Mouse (Mus musculus) left cerebral cortex, adult 11 months (tissue): ENCODE measurements around the gene Olfr482.

Experiments used
- DNase-seq: peaks from one replicate; pipeline ENCODE4 v3.0.0; 2022; ENCODE audit warnings: low spot score

Olfr482 gene

DNA sequence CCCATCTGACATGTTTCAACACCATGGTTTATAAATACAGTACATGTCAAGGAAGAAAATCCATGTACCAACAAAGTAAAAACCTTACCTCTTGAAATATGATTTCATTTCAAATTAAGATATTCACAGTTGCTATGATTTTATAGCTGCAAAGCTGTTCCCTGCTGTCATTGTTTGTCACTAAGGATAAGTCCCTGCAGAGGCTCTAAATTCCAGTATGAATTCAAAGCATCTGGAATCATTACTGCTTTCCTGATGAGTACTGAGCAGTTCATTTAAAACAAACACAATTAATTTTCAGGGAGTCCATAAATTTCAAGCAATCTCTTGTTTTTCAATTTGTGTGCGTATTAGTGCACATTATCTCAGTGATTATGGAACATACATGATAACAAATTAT, at the start of gene Olfr482:
Gene Olfr482 (minus strand): TSS at position 101 of the 400 bp plus-strand sequence.
- no peak for DNase-seq

DNA sequence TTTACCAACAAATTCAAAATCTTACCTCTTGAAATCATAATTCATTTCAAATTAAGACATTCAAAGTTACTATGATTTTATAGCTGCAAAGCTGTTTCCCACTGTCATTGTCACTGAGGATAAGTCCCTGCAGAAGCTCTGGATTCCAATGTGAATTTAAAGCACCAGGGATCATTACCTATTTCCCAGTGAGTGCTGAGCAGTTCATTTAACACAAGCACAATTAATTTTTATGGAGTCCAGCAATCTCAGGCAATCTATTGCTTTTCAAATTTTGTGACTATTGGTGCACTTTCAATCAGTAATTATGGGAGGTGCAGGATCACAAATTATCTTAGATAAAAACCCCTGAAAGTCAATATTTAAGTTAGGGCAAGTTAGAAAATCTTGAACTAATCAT, 30.0 kb upstream of the Olfr482 start, which contains the start of gene Olfr484:
Gene Olfr484 (minus strand): TSS at position 101 of the 400 bp plus-strand sequence.
- DNase-seq, result no peak

DNA sequence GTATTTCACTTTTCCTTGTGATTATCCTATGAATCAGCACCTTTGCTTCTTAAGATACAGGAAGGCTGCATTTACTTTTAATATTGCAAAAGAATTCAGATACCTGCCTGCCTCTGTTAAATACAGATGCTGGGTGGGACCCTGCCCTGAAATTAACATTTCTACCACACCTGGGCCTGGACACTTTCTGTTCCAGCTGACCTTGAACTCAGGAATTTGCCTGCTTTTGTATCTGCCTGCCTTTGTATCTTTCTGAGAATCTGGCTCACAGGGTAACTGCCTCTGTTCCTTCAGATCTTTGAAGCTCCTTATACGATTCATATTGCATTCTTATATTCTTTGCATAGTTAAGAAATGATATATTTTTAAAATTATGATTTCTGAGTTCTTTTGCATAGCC, 24.0 kb upstream of the Olfr482 start:
- no peak for DNase-seq

DNA sequence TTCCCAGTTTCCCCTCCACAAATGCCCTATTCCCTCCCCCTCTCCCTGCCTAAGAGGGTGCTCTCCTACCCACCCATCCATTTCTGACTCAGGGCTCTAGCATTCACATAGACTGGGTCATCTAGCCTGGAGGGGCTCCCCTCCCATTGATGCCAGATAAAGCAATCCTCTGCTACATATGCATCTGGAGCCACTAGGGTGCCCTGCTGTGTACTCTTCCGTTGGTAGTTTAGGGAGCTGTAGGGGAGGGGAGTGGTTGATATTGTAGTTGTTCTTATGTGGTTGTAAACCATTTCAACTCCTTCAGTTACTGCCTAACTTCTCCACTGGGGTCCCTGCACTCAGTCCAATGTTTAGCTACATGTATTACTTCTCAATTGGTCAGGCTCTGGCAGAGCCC, 23.3 kb upstream of the Olfr482 start:
- no peak for DNase-seq

DNA sequence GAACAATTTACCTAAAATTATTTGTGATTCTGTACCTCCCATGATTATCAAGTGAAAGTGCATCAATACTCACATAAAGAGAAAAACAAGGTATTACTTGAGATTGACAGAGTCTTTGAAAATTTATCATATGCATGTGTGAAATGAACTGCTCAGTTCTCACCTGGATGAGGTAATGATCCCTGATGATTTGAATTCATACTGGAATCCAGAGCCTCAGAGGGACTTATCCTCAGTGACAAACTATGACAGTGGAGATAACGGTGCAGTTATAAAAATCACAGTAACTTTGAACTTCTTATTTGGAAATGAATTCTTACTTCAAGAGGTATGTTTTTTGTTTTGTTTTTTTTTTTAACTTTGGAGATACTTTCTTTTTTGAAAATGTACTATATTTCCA, 3.2 kb upstream of the Olfr482 start, which contains the start of gene Olfr483:
Gene Olfr483 (plus strand): TSS at position 301 of the 400 bp plus-strand sequence.
- DNase-seq, result no peak

DNA sequence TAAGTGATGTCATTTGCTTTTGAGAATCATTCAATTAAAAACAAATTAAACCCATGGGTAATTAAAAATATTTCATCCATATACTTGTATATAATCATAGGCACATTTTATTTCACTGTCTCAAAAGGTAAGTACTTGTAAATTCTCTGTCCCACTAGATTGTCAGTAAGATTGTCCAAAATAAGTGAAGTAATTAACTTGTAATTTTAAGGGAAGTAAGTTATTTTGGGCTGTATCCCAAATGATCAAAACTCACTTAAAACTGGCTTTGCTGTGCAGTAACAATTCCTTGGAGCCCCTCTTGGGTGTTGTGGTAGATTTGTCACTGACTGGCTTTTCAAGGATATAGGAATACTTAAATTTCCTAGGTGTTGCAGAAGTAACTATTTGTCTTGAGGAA, 17.8 kb downstream of the Olfr482 start, which contains the start of gene Olfr481:
Gene Olfr481 (plus strand): TSS at position 301 of the 400 bp plus-strand sequence.
- no peak for DNase-seq

DNA sequence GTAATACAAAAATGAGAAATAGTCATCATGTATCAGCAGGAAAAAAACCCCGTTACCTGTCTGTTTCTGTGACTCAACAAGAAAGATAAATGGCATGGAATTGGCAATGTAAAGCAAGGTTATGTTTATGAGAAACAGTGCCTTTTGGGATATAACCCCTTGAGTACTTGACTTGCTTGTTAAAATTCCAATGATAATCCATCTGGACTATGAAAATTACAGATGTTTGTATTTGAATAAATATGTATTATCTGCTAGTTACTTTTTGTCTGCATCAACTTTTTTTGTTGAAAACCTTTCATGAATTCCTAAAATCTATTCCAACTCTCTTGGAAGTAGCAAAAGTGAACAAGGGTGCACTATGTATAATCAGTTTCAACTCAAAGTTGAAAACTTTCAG, 30.1 kb downstream of the Olfr482 start, which contains the start of gene Olfr480:
Gene Olfr480 (minus strand): TSS at position 101 of the 400 bp plus-strand sequence.
- no peak for DNase-seq

DNA sequence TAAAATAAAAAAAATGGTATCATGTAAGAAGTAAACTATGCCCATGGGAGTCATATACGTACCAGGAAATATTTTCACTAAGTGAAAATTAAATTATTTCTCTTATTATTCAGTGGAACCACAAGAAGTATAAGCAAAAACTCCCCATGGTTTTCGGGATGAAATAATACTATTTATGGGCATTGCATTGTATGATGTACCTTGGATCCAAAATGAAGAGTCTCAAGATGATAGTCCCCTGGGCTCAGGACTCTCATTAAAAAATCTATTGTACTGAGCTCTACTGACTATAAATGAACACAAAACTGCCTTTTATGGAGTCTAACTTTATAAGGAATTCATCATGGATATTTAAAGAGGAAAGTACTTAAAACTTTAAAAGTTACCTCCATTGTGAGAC, 47.0 kb downstream of the Olfr482 start, which contains the start of gene Olfr479:
Gene Olfr479 (plus strand): TSS at position 301 of the 400 bp plus-strand sequence.
- no peak for DNase-seq
